Mouse (Mus musculus): ENCODE data around the gene Sorl1. TPM values are rescaled to one million over a fixed set of nuclear protein-coding genes. Genes with fewer than 3 reads are reported as not detected.
A peak's percentile ranks its signal among the peaks of the same experiment; 100 is the strongest.

The Sorl1 gene
- polyA plus RNA-seq (2016; fragmentation: Nextera tagmentation; extraction: Ambion mirVana), result 2.3 and 3.8 TPM in 2 replicates

DNA sequence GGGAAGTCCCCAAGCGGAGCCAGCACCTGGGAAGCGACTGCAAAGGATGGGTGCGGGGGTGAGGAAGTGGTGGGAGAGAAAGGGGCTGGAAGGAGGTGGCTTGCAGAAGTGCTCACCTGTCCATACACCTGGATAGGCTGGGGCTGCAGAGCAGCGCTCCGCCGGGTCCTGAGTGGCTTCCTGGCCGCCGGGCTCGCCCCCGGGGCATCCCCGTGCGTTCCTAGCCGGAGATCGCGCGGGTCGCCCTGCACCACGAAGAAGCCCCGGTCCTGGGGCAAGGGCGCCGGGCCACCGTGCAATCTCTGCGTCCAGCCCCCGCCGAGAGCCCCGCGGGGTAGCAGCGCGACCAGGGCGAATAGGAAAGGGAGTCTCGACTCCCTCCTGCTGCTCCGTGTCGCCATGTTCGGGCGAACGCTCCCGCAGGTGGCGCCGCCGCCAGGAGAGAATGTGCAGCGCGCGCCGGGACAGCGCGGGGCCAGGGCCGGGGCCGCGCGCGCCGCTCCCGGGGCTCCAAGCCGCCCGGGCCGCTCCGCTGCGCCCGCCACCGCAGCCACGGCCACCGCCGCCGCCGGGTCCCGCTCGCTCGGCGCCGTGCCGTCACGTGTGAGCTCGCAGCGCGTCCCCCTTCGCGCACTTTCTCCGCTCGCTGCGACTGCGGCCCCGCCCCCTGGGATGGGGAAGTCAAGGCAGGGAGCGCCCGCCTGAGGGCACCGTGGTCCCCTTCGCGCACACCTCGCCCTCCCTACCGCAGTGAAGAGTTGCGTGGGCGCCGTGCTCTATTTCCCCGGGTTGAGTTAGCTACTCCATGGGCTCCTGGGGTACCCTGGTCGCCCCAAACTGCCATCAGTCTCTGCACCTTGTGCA, at the start of gene Sorl1:
TSS of gene Sorl1 (minus strand) at position 585 of the 864 bp plus-strand sequence.
- Histone ChIP-seq H3K9me3 (replicated peaks) (no peaks in the 10 kb centered on the region), H3K27ac (replicated peaks) (peak within 1 kb of the TSS; percentile 90), H3K4me1 (peaks cover 20% of the 10 kb centered on the region), H3K4me3 (peak within 1 kb of the TSS; percentile 88), H3K36me3 (no peaks in the 10 kb centered on the region), H3K27me3 (ENCODE audit: low read depth, poor library complexity, severe bottlenecking) (peaks cover 60% of the 10 kb centered on the region)
- under 1% methylated on average over 87 of the region's 94 CpGs for WGBS
- DNase-seq (ENCODE audit: low spot score), result peak; percentile 72

DNA sequence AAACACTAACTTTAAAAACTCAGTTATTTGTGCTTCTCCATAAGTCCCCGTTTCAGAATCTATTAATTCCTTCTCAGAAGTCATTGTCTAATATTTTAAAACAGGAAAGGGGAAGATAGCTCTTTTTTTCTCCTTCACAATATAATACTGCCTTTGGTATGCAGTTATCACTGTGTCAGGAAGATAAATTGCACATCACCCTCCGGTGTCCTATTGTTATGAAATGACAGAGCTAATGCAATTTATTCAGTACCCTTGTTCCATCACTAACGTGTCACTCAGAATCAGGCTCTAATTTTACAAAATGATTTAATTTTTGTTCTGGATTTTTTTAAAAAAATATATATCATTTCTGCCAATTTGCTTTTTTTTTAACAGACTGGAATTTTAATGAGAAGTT, 49.7 kb upstream of the Sorl1 start:
- no peaks in the 10 kb centered on the region for H3K36me3 ChIP-seq
- WGBS, result 87% methylated on average over 3 of the region's 3 CpGs
- H3K27ac ChIP-seq (replicated peaks), result no peak overlapping the region
- H3K9me3 ChIP-seq (replicated peaks), result no peaks in the 10 kb centered on the region
- DNase-seq (ENCODE audit: low spot score), result no peak
- H3K4me3 ChIP-seq, result no peak overlapping the region
- no peaks in the 10 kb centered on the region for H3K27me3 ChIP-seq (ENCODE audit: low read depth, poor library complexity, severe bottlenecking)
- peaks cover 17% of the 10 kb centered on the region for H3K4me1 ChIP-seq

DNA sequence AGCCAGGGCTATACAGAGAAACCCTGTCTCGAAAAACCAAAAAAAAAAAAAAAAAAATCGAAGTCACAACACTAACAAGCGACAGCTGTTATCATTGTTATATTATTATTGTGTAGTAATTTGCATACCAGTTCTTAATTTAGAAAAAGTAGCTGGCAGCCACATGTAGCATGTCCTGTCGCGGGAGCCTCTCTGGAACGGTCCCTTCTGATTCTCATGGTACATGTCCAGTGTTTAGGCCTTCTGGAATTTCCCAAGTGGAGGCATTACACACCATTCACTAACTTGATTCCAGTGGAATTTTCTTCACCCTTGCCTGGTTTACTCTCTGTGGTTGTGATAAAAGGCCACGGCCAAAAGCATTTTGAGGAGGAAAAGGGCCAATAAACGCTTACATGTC, 45.4 kb upstream of the Sorl1 start:
- H3K36me3 ChIP-seq, result no peaks in the 10 kb centered on the region
- H3K27me3 ChIP-seq (ENCODE audit: low read depth, poor library complexity, severe bottlenecking), result no peaks in the 10 kb centered on the region
- WGBS, result 89% methylated on average over 8 of the region's 8 CpGs
- H3K4me1 ChIP-seq, result peaks cover 4% of the 10 kb centered on the region
- DNase-seq (ENCODE audit: low spot score), result no peak
- no peak overlapping the region for H3K27ac ChIP-seq (replicated peaks)
- H3K4me3 ChIP-seq, result no peak overlapping the region
- peaks cover 4% of the 10 kb centered on the region; the same call in 1 of the 2 replicates for H3K9me3 ChIP-seq (replicated peaks)

DNA sequence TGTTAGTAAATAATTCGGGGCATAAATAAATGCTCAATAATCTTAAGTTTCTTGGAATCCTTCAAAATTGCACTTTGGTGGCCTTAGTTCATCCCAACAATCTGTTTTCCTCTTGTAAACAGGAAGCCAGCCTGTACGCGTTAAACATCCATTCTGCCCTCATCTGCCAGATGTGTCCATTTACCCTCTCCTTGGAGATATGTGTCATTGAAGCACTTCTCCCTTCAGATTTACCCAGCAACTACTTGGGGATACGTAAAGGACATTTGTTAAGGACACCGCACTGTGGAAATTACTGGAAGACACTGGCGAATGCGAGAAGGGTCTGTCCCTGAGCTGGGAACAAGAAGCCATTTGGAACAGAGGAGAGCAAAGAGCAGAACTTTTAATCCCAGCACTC, 44.9 kb upstream of the Sorl1 start:
- Histone ChIP-seq H3K9me3 (replicated peaks) (peaks cover 4% of the 10 kb centered on the region; the same call in 1 of the 2 replicates), H3K36me3 (no peaks in the 10 kb centered on the region), H3K27me3 (ENCODE audit: low read depth, poor library complexity, severe bottlenecking) (no peaks in the 10 kb centered on the region), H3K27ac (replicated peaks) (no peak overlapping the region), H3K4me3 (no peak overlapping the region), H3K4me1 (no peaks in the 10 kb centered on the region)
- DNase-seq (ENCODE audit: low spot score), result no peak
- WGBS, result 95% methylated on average over 7 of the region's 7 CpGs

GRCm38 (mm10) chr9:42164930-42165329, 40.8 kb upstream of the Sorl1 start:
- Histone ChIP-seq H3K4me3 (no peak overlapping the region), H3K9me3 (replicated peaks) (peaks cover 4% of the 10 kb centered on the region; the same call in 1 of the 2 replicates), H3K27me3 (ENCODE audit: low read depth, poor library complexity, severe bottlenecking) (no peaks in the 10 kb centered on the region), H3K4me1 (no peaks in the 10 kb centered on the region), H3K27ac (replicated peaks) (no peak overlapping the region), H3K36me3 (no peaks in the 10 kb centered on the region)
- WGBS, result 78% methylated on average over 2 of the region's 2 CpGs
- DNase-seq (ENCODE audit: low spot score), result no peak

GRCm38 (mm10) chr9:42163011-42163410, 38.9 kb upstream of the Sorl1 start:
- no peaks in the 10 kb centered on the region for H3K36me3 ChIP-seq
- no peaks in the 10 kb centered on the region for H3K4me1 ChIP-seq
- WGBS, result 92% methylated on average over 4 of the region's 4 CpGs
- peaks cover 4% of the 10 kb centered on the region; the same call in 1 of the 2 replicates for H3K9me3 ChIP-seq (replicated peaks)
- DNase-seq (ENCODE audit: low spot score), result no peak
- no peak overlapping the region for H3K27ac ChIP-seq (replicated peaks)
- H3K27me3 ChIP-seq (ENCODE audit: low read depth, poor library complexity, severe bottlenecking), result no peaks in the 10 kb centered on the region
- H3K4me3 ChIP-seq, result no peak overlapping the region

DNA sequence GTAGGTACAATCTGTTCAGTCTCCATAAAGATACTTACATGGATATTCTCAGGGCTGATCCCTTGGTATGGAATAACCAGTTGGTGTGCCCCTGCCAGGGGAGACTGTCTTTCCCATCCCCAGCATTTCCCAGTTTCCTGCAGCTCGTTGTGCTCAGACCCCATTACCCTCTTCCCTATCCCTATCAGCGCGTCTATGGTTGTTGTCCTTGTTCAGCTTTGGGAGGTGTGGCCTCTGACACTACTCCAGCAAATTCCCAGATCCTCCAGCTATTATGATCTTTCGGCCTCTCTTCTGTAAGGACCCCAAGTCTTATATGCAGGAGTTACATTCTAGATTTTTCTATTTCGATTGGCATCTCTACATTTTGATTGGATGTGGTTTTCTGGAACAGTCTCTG, 35.3 kb upstream of the Sorl1 start:
- H3K36me3 ChIP-seq, result no peaks in the 10 kb centered on the region
- H3K4me3 ChIP-seq, result no peak overlapping the region
- no peaks in the 10 kb centered on the region for H3K27me3 ChIP-seq (ENCODE audit: low read depth, poor library complexity, severe bottlenecking)
- no peaks in the 10 kb centered on the region for H3K9me3 ChIP-seq (replicated peaks)
- no peak for DNase-seq (ENCODE audit: low spot score)
- no peak overlapping the region for H3K27ac ChIP-seq (replicated peaks)
- 73% methylated on average over 5 of the region's 5 CpGs for WGBS
- H3K4me1 ChIP-seq, result no peaks in the 10 kb centered on the region

DNA sequence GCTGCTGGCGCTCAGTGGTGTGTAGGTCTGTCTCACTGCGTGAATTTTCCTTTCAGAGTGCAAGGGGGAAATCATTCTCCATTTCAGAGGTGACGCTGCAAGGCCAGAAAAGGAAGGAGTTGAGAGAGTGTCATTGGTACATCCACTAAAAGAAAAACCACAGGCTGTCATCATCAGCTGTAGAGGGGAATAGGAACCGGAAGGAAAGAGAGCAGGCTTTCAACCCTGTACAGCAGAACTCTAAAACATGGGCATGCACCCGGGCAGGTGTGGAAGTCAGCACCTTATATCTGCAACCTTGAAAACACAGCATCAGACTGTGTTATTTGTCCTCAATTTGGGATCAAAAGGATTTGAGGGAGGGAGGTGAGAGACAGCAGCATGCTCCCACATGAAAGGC, 34.6 kb upstream of the Sorl1 start:
- DNase-seq (ENCODE audit: low spot score), result no peak
- H3K36me3 ChIP-seq, result no peaks in the 10 kb centered on the region
- H3K9me3 ChIP-seq (replicated peaks), result no peaks in the 10 kb centered on the region
- WGBS, result 84% methylated on average over 5 of the region's 5 CpGs
- no peak overlapping the region for H3K27ac ChIP-seq (replicated peaks)
- no peak overlapping the region for H3K4me3 ChIP-seq
- H3K27me3 ChIP-seq (ENCODE audit: low read depth, poor library complexity, severe bottlenecking), result no peaks in the 10 kb centered on the region
- no peaks in the 10 kb centered on the region for H3K4me1 ChIP-seq

GRCm38 (mm10) chr9:42157981-42158380, 33.9 kb upstream of the Sorl1 start:
- H3K4me1 ChIP-seq, result no peaks in the 10 kb centered on the region
- WGBS, result 93% methylated on average over 5 of the region's 5 CpGs
- DNase-seq (ENCODE audit: low spot score), result no peak

GRCm38 (mm10) chr9:42156566-42156965, 32.5 kb upstream of the Sorl1 start:
- Histone ChIP-seq H3K4me1 (no peaks in the 10 kb centered on the region), H3K27me3 (ENCODE audit: low read depth, poor library complexity, severe bottlenecking) (no peaks in the 10 kb centered on the region), H3K36me3 (no peaks in the 10 kb centered on the region), H3K9me3 (replicated peaks) (no peaks in the 10 kb centered on the region), H3K27ac (replicated peaks) (no peak overlapping the region), H3K4me3 (no peak overlapping the region)
- DNase-seq (ENCODE audit: low spot score), result no peak
- 81% methylated on average over 3 of the region's 3 CpGs for WGBS

More at GRCm38 (mm10) chr9:42157981-42158380, 33.9 kb upstream of the Sorl1 start:
- Histone ChIP-seq H3K27ac (replicated peaks) (no peak overlapping the region), H3K27me3 (ENCODE audit: low read depth, poor library complexity, severe bottlenecking) (no peaks in the 10 kb centered on the region), H3K36me3 (no peaks in the 10 kb centered on the region), H3K9me3 (replicated peaks) (no peaks in the 10 kb centered on the region), H3K4me3 (no peak overlapping the region)

GRCm38 (mm10) chr9:42154682-42155081, 30.6 kb upstream of the Sorl1 start:
- Histone ChIP-seq H3K27ac (replicated peaks) (no peak overlapping the region), H3K9me3 (replicated peaks) (no peaks in the 10 kb centered on the region), H3K4me1 (no peaks in the 10 kb centered on the region), H3K36me3 (no peaks in the 10 kb centered on the region), H3K27me3 (ENCODE audit: low read depth, poor library complexity, severe bottlenecking) (no peaks in the 10 kb centered on the region), H3K4me3 (no peak overlapping the region)
- no peak for DNase-seq (ENCODE audit: low spot score)
- 86% methylated on average over 6 of the region's 6 CpGs for WGBS

GRCm38 (mm10) chr9:42148816-42149215, 24.7 kb upstream of the Sorl1 start:
- H3K4me1 ChIP-seq, result no peaks in the 10 kb centered on the region
- H3K9me3 ChIP-seq (replicated peaks), result peaks cover 9% of the 10 kb centered on the region; the same call in 1 of the 2 replicates
- H3K27me3 ChIP-seq (ENCODE audit: low read depth, poor library complexity, severe bottlenecking), result no peaks in the 10 kb centered on the region
- DNase-seq (ENCODE audit: low spot score), result no peak
- no peak overlapping the region for H3K27ac ChIP-seq (replicated peaks)
- no peak overlapping the region for H3K4me3 ChIP-seq
- WGBS, result 86% methylated on average over 6 of the region's 6 CpGs
- no peaks in the 10 kb centered on the region for H3K36me3 ChIP-seq

GRCm38 (mm10) chr9:42148036-42148435, 23.9 kb upstream of the Sorl1 start:
- Histone ChIP-seq H3K27me3 (ENCODE audit: low read depth, poor library complexity, severe bottlenecking) (no peaks in the 10 kb centered on the region), H3K9me3 (replicated peaks) (peaks cover 9% of the 10 kb centered on the region; the same call in 1 of the 2 replicates), H3K36me3 (no peaks in the 10 kb centered on the region), H3K4me1 (no peaks in the 10 kb centered on the region), H3K4me3 (no peak overlapping the region), H3K27ac (replicated peaks) (no peak overlapping the region)
- DNase-seq (ENCODE audit: low spot score), result no peak
- 88% methylated on average over 4 of the region's 4 CpGs for WGBS
